Mouse (Mus musculus) hindbrain, embryonic 16.5 days (tissue): Measurements from ENCODE around the gene Gnas. TPM values are rescaled to one million over a fixed set of nuclear protein-coding genes. Genes with fewer than 3 reads are reported as not detected.

Experiments used
- ATAC-seq: fragments of 200-750 bp; cut with Nextera tagmentation; 2 replicates; pipeline ENCODE4 v1.8.0; 2017; ENCODE audit warnings: moderate TSS enrichment, moderate library complexity
- H3K27ac ChIP-seq: fragments of 300-500 bp; sonication (generic); 2 replicates; pipeline ENCODE4 v1.5.1; 2014; ENCODE audit warnings: low read depth, mild to moderate bottlenecking, control low read depth, low read length, moderate library complexity
- H3K27me3 ChIP-seq: fragments of 300-500 bp; sonication (generic); replicated peaks from 2 replicates; pipeline ENCODE4 v1.6.1; 2014; ENCODE audit warnings: low read length; ENCODE audit not compliant: control insufficient read depth, insufficient read depth
- H3K36me3 ChIP-seq: fragments of 300-500 bp; sonication (generic); 2 replicates; pipeline ENCODE4 v1.6.1; 2014; ENCODE audit warnings: mild to moderate bottlenecking, low read length, moderate library complexity, mixed read lengths; ENCODE audit not compliant: control insufficient read depth, insufficient read depth
- H3K4me1 ChIP-seq: fragments of 300-500 bp; sonication (generic); 2 replicates; pipeline ENCODE4 v1.6.1; 2014; ENCODE audit warnings: low read depth, low read length; ENCODE audit not compliant: control insufficient read depth, insufficient read depth
- H3K4me2 ChIP-seq: fragments of 300-500 bp; sonication (generic); 2 replicates; pipeline ENCODE4 v1.6.1; 2014; ENCODE audit warnings: mild to moderate bottlenecking, low read length, control low read depth, moderate library complexity
- H3K4me3 ChIP-seq: fragments of 300-500 bp; sonication (generic); 2 replicates; pipeline ENCODE4 v1.5.1; 2014; ENCODE audit warnings: mild to moderate bottlenecking, low read length, control low read depth, moderate library complexity
- H3K9ac ChIP-seq: fragments of 300-500 bp; sonication (generic); 2 replicates; pipeline ENCODE4 v1.6.1; 2014; ENCODE audit warnings: low read depth, mild to moderate bottlenecking, control low read depth, low read length, moderate library complexity
- H3K9me3 ChIP-seq: fragments of 300-500 bp; sonication (generic); 2 replicates; pipeline ENCODE4 v1.6.1; 2014; ENCODE audit warnings: mild to moderate bottlenecking, low read length, moderate library complexity; ENCODE audit not compliant: control insufficient read depth
- WGBS: fragments of 180-500 bp; shearing (Covaris S2); extraction: QIAGEN DNeasy Blood & Tissue Kit; methylation state at CpG from one replicate; pipeline ENCODE4 v1.1.7; 2014; 5-methylcytosine and 5-hydroxymethylcytosine counted together
- polyA plus RNA-seq: library from polyadenylated mRNA; unstranded; fragments of >200 nt; fragmentation: Nextera tagmentation; extraction: Ambion mirVana; gene quantifications from 2 replicates; pipeline ENCODE4 v1.2.1, GENCODE M21; 2015

The Gnas gene
- polyA plus RNA-seq, 1 experiment from 2014 or later = 1,030 TPM

GRCm38 (mm10) chr2:174328926-174329662, 45.0 kb downstream of the Gnas start:
- H3K4me1 ChIP-seq = peaks cover 29% of the 10 kb centered on the region
- no peaks in the 10 kb centered on the region for H3K36me3 ChIP-seq
- H3K4me2 ChIP-seq = peak overlapping the region; percentile 77
- peak overlapping the region; percentile 99 for H3K9ac ChIP-seq
- peak overlapping the region; percentile 99 for H3K27ac ChIP-seq
- peak overlapping the region; percentile 95 for H3K4me3 ChIP-seq
- no peaks in the 10 kb centered on the region for H3K9me3 ChIP-seq
- WGBS = 43% methylated on average over 46 of the region's 58 CpGs
- peak; percentile 16 for ATAC-seq
- H3K27me3 ChIP-seq = no peaks in the 10 kb centered on the region

GRCm38 (mm10) chr2:174329663-174330615, 45.8 kb downstream of the Gnas start:
- no peaks in the 10 kb centered on the region for H3K36me3 ChIP-seq
- peaks cover 36% of the 10 kb centered on the region for H3K4me1 ChIP-seq
- no peaks in the 10 kb centered on the region for H3K27me3 ChIP-seq
- H3K27ac ChIP-seq = peak overlapping the region; percentile 99
- WGBS = under 1% methylated on average over 66 of the region's 131 CpGs
- peak overlapping the region; percentile 99 for H3K9ac ChIP-seq
- peak; percentile 87 for ATAC-seq
- H3K4me2 ChIP-seq = peak overlapping the region; percentile 77
- H3K9me3 ChIP-seq = no peaks in the 10 kb centered on the region
- peak overlapping the region; percentile 95 for H3K4me3 ChIP-seq

- Histone ChIP-seq H3K36me3 (no peaks in the 10 kb centered on the region), H3K4me1 (peaks cover 43% of the 10 kb centered on the region), H3K9ac (peak overlapping the region; percentile 99), H3K27me3 (no peaks in the 10 kb centered on the region), H3K4me3 (peak overlapping the region; percentile 95), H3K9me3 (no peaks in the 10 kb centered on the region), H3K4me2 (peak overlapping the region; percentile 77), H3K27ac (peak overlapping the region; percentile 99)
- ATAC-seq = peak; percentile 56
- WGBS = 1% methylated on average over 44 of the region's 48 CpGs
These were observed 46.6 kb downstream of the Gnas start for GRCm38 (mm10) chr2:174330616-174331191.

- peaks cover 49% of the 10 kb centered on the region for H3K4me1 ChIP-seq
- no peaks in the 10 kb centered on the region for H3K27me3 ChIP-seq
- H3K27ac ChIP-seq = peak overlapping the region; percentile 99
- WGBS = 14% methylated on average over 11 of the region's 12 CpGs
- H3K9ac ChIP-seq = peak overlapping the region; percentile 99
- no peaks in the 10 kb centered on the region for H3K9me3 ChIP-seq
- peak overlapping the region; percentile 77 for H3K4me2 ChIP-seq
- no peaks in the 10 kb centered on the region for H3K36me3 ChIP-seq
- peak overlapping the region; percentile 95 for H3K4me3 ChIP-seq
- ATAC-seq = no peak
These were observed 47.3 kb downstream of the Gnas start for GRCm38 (mm10) chr2:174331282-174332030.

GRCm38 (mm10) chr2:174333239-174333890, 49.2 kb downstream of the Gnas start:
- no peaks in the 10 kb centered on the region for H3K36me3 ChIP-seq
- peak overlapping the region; percentile 25; the same call in 1 of the 2 replicates for H3K4me3 ChIP-seq
- H3K27me3 ChIP-seq = no peaks in the 10 kb centered on the region
- H3K27ac ChIP-seq = 0 out of 2 replicates have a peak overlapping the region, but pooled peaks have one; percentile 20
- no peaks in the 10 kb centered on the region for H3K9me3 ChIP-seq
- H3K4me1 ChIP-seq = peaks cover 54% of the 10 kb centered on the region
- H3K9ac ChIP-seq = no peak overlapping the region
- peak overlapping the region; percentile 77 for H3K4me2 ChIP-seq
- 39% methylated on average over 7 of the region's 7 CpGs for WGBS
- ATAC-seq = no peak

GRCm38 (mm10) chr2:174334415-174334814, 50.3 kb downstream of the Gnas start:
- no peak overlapping the region for H3K4me3 ChIP-seq
- H3K4me2 ChIP-seq = peak overlapping the region; percentile 20; the same call in 1 of the 2 replicates
- H3K4me1 ChIP-seq = peaks cover 50% of the 10 kb centered on the region
- H3K27me3 ChIP-seq = no peaks in the 10 kb centered on the region
- no peak overlapping the region for H3K9ac ChIP-seq
- WGBS = 80% methylated on average over 10 of the region's 10 CpGs
- ATAC-seq = no peak
- no peaks in the 10 kb centered on the region for H3K9me3 ChIP-seq
- no peaks in the 10 kb centered on the region for H3K36me3 ChIP-seq
- peak overlapping the region; percentile 42; the same call in 1 of the 2 replicates for H3K27ac ChIP-seq

GRCm38 (mm10) chr2:174337275-174337674, 53.2 kb downstream of the Gnas start:
- Histone ChIP-seq H3K9me3 (no peaks in the 10 kb centered on the region), H3K4me1 (peaks cover 52% of the 10 kb centered on the region), H3K4me3 (no peak overlapping the region), H3K36me3 (no peaks in the 10 kb centered on the region), H3K27ac (no peak overlapping the region), H3K4me2 (no peak overlapping the region), H3K9ac (no peak overlapping the region), H3K27me3 (no peaks in the 10 kb centered on the region)
- ATAC-seq = no peak
- 86% methylated on average over 13 of the region's 13 CpGs for WGBS

- no peak for ATAC-seq
- Histone ChIP-seq H3K9me3 (no peaks in the 10 kb centered on the region), H3K36me3 (peaks cover 3% of the 10 kb centered on the region), H3K4me2 (no peak overlapping the region), H3K27me3 (no peaks in the 10 kb centered on the region), H3K27ac (no peak overlapping the region), H3K4me3 (no peak overlapping the region), H3K9ac (no peak overlapping the region), H3K4me1 (peaks cover 50% of the 10 kb centered on the region)
- WGBS = 93% methylated on average over 1 of the region's 1 CpGs
These were observed 55.6 kb downstream of the Gnas start for GRCm38 (mm10) chr2:174339701-174340100.
